Mouse (Mus musculus) liver, embryonic 12.5 days (tissue): ENCODE data around the gene Vmn1r85. TPM values are rescaled to one million over a fixed set of nuclear protein-coding genes. Genes with fewer than 3 reads are reported as not detected.
"Not testable (repeated sequence)": the region's sequence is repeated elsewhere in the genome, so short reads cannot be mapped to it uniquely, and the experiment has no call there.

ENCODE experiments used
- ATAC-seq: fragments of 200-750 bp; cut with Nextera tagmentation; 2 replicates; pipeline ENCODE4 v1.8.0; 2017; ENCODE audit warnings: moderate number of reproducible peaks, mild to moderate bottlenecking, moderate library complexity
- H3K27ac ChIP-seq: fragments of 300-500 bp; sonication (generic); 2 replicates; pipeline ENCODE4 v1.5.1; 2016; ENCODE audit warnings: mild to moderate bottlenecking
- H3K27me3 ChIP-seq: fragments of 300-500 bp; sonication (generic); replicated peaks from 2 replicates; pipeline ENCODE4 v1.6.1; 2016; ENCODE audit warnings: mild to moderate bottlenecking, moderate library complexity
- H3K36me3 ChIP-seq: fragments of 300-500 bp; sonication (generic); 2 replicates; pipeline ENCODE4 v1.6.1; 2016; ENCODE audit warnings: mild to moderate bottlenecking, moderate library complexity
- H3K4me1 ChIP-seq: fragments of 300-500 bp; sonication (generic); 2 replicates; pipeline ENCODE4 v1.6.1; 2016
- H3K4me2 ChIP-seq: fragments of 300-500 bp; sonication (generic); 2 replicates; pipeline ENCODE4 v1.6.1; 2016; ENCODE audit warnings: mild to moderate bottlenecking, moderate library complexity
- H3K4me3 ChIP-seq: fragments of 300-500 bp; sonication (generic); 2 replicates; pipeline ENCODE4 v1.5.1; 2016; ENCODE audit warnings: mild to moderate bottlenecking, moderate library complexity
- H3K9ac ChIP-seq: fragments of 300-500 bp; sonication (generic); 2 replicates; pipeline ENCODE4 v1.6.1; 2016; ENCODE audit warnings: mild to moderate bottlenecking, moderate library complexity
- H3K9me3 ChIP-seq: fragments of 300-500 bp; sonication (generic); replicated peaks from 2 replicates; pipeline ENCODE4 v1.6.1; 2016; ENCODE audit warnings: mild to moderate bottlenecking, moderate library complexity
- WGBS: fragments of 180-500 bp; shearing (Covaris S2); methylation state at CpG from one replicate; pipeline ENCODE4 v1.1.7; 2016; ENCODE audit not compliant: insufficient replicate concordance; 5-methylcytosine and 5-hydroxymethylcytosine counted together
- polyA plus RNA-seq: library from polyadenylated mRNA; unstranded; fragments of >200 nt; fragmentation: Nextera tagmentation; extraction: Ambion mirVana; gene quantifications from 2 replicates; pipeline ENCODE4 v1.2.1, GENCODE M21; 2016

Vmn1r85 gene
- not detected in 2 replicates for polyA plus RNA-seq

DNA sequence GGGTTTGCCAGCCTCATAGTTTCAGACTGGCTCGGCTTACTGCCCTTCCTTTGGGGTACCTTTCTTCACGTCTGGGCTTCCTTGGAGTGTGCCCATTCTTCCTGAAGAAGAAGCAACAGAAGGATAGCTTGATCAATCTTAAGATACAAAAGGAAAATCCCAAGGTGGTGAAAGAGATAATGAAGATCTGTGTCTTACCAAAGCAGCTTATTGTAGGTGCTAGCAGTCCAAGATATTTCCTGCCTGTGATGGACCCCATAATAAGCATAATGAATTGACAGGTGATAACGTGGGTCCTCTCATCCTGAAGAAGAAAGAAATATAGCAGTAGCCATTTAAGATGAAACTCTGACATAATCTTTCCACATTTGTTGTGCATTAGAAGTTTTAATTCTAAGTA is at the start of gene Vmn1r85:
Vmn1r85 (minus strand) TSS at position 101 of the 400 bp plus-strand sequence.
- Histone ChIP-seq H3K4me3 (no peak within 1 kb of the TSS), H3K4me2 (no peak within 1 kb of the TSS), H3K27me3 (no peaks in the 10 kb centered on the region), H3K36me3 (no peaks in the 10 kb centered on the region), H3K9me3 (no peaks in the 10 kb centered on the region), H3K9ac (no peak within 1 kb of the TSS), H3K27ac (no peak within 1 kb of the TSS), H3K4me1 (no peaks in the 10 kb centered on the region)
- ATAC-seq, result no peak
- WGBS, result 36% methylated on average over 3 of the region's 3 CpGs

DNA sequence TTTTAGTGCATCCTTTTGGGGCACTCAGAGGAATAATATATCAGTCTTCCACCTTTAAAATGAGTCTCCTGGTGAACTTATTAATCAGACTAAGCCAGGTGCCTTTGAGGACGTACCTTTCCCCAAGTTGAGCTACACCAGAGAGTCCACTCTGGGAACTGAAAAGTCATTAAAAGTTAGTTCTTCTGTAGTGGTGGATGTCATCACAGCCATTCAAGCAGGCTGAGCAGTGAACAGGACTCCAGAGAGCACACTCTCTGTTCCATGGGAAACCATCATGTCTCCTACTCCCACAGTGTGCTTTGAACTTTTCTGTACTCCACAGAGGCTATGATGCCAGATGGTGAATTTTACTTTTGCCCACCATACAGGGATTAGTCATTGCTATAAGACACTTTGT is 45.1 kb upstream of the Vmn1r85 start, which contains the start of gene Vmn1r87:
Vmn1r87 (minus strand) TSS at position 101 of the 400 bp plus-strand sequence.
- ATAC-seq, result no peak
- H3K9ac ChIP-seq, result no peak within 1 kb of the TSS
- H3K4me2 ChIP-seq, result no peak within 1 kb of the TSS
- H3K4me3 ChIP-seq, result no peak within 1 kb of the TSS
- H3K9me3 ChIP-seq, result no peaks in the 10 kb centered on the region
- 50% methylated on average over 1 of the region's 1 CpGs for WGBS
- no peaks in the 10 kb centered on the region for H3K27me3 ChIP-seq
- no peaks in the 10 kb centered on the region for H3K36me3 ChIP-seq
- H3K27ac ChIP-seq, result no peak within 1 kb of the TSS
- H3K4me1 ChIP-seq, result no peaks in the 10 kb centered on the region

DNA sequence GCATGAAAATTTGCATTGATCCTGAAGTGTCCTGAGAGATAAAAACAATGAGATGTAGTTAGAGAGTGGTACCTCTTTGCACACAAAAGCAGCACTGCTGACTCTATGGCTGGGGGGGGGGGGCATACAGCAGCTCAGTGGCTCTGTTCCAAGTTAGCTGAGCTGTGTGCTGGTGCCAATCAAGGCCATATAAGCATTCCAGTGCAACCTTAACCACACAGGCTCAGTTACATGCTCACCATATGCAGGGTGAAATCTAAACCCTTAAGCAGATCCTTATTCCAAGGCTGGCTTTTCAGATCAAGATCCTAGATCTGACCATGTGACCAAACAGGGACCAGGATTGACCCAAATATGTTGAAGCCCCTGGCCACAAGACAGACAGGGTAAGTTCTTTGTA is 42.4 kb upstream of the Vmn1r85 start:
- Histone ChIP-seq H3K27ac (no peak overlapping the region), H3K27me3 (no peaks in the 10 kb centered on the region), H3K9me3 (no peaks in the 10 kb centered on the region), H3K9ac (no peak overlapping the region), H3K4me3 (no peak overlapping the region), H3K36me3 (no peaks in the 10 kb centered on the region), H3K4me1 (no peaks in the 10 kb centered on the region), H3K4me2 (no peak overlapping the region)
- ATAC-seq, result no peak

DNA sequence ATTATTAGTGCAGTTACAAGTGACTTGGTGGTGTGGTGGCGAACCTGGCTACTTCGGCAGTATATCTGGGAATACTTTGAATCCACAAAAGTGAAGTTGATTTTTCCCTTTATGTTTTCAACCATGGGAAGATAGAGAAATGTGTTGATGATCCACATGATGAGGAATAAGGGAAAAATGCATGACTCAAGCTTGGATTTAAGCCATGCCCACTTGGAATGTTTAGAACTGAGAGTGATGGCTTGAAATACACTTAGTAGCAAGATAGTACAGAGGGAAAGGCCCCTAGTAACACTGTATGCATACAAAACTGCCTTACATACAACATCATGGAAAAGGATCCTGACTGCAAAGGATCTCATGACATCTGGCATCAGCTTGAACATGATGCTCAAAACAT is 36.9 kb upstream of the Vmn1r85 start:
- ATAC-seq, result no peak
- Histone ChIP-seq H3K4me1 (no peaks in the 10 kb centered on the region), H3K4me3 (no peak overlapping the region), H3K9ac (no peak overlapping the region), H3K4me2 (no peak overlapping the region), H3K27me3 (no peaks in the 10 kb centered on the region), H3K27ac (no peak overlapping the region), H3K36me3 (no peaks in the 10 kb centered on the region), H3K9me3 (no peaks in the 10 kb centered on the region)
- 61% methylated on average over 2 of the region's 2 CpGs for WGBS

DNA sequence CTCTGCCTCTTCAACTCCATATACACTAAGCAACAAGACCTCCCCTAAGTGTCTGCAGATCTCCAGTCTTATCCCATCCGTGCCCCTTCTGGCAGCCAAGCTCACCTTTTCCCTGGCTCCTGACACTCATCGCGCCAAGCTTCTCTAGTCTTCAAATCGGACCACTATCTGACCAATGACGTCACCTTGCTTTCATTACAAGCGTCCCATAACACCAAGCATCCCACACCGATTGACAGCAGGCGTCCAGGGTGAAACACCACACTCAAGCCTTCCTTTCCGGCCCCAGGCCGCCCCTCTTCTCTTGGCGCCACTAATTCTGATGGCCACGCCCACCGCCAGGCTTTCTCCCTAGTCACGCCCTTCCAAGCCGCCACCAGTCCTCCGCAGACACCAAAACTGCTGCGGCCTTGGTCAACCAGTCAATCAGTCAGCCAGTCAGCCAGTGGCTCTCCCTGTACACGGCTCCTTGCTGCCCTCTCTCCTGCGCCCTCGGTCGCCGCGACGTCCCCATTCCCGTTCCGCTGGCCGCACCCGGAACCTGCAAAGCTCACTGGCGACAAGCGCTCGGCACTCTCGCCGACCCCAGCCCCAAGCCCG is 28.7 kb upstream of the Vmn1r85 start:
- not testable (repeated sequence) for H3K9me3 ChIP-seq, H3K9ac ChIP-seq, H3K4me1 ChIP-seq, H3K36me3 ChIP-seq, H3K27ac ChIP-seq, H3K4me3 ChIP-seq, H3K27me3 ChIP-seq
- H3K4me2 ChIP-seq, result peak overlapping the region; percentile 44
- peak; percentile 87 for ATAC-seq
- under 1% methylated on average over 24 of the region's 34 CpGs for WGBS

DNA sequence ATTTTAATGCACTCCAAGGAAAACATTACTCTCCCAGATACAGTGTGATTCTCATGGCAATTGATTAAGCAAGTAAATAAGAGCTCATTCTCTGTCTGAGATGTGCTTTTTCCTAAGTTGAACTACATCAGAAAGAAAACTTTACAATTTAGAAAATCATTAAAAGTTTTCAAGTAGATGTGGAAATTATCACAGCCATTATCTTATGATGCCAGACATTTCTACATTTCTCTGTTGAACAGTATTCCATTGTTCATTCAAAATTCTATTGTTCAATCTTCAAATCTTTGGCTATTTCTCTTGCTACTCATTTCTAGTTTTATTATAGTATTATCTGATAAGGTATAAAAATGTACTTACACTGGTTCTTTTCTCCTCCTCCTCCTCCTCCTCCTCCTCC is 24.8 kb upstream of the Vmn1r85 start, which contains the start of gene Vmn1r86:
Vmn1r86 (minus strand) TSS at position 101 of the 400 bp plus-strand sequence.
- H3K4me1 ChIP-seq, result no peaks in the 10 kb centered on the region
- H3K9ac ChIP-seq, result no peak within 1 kb of the TSS
- ATAC-seq, result no peak
- no peaks in the 10 kb centered on the region for H3K27me3 ChIP-seq
- no peaks in the 10 kb centered on the region for H3K36me3 ChIP-seq
- no peak within 1 kb of the TSS for H3K4me3 ChIP-seq
- no peaks in the 10 kb centered on the region for H3K9me3 ChIP-seq
- H3K4me2 ChIP-seq, result no peak within 1 kb of the TSS
- no peak within 1 kb of the TSS for H3K27ac ChIP-seq

DNA sequence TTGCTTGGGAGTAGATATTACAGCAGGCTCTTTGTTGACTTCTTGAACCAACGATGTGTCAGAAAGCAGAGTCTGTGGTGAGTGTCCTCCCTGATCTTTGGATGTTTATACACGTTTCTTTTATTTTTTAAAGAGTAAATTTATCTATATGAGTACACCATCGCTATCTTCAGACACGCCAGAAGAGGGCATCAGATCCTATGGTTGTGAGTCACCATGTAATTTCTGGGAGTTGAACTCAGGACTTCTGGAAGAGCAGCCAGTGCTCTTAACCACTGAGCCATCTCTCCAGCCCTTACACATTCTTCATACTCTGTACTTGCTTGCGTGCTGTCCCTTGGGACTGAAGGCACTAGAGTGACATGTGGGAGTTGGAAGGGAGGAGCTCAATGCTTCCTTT is 22.7 kb downstream of the Vmn1r85 start:
- ATAC-seq, result no peak

DNA sequence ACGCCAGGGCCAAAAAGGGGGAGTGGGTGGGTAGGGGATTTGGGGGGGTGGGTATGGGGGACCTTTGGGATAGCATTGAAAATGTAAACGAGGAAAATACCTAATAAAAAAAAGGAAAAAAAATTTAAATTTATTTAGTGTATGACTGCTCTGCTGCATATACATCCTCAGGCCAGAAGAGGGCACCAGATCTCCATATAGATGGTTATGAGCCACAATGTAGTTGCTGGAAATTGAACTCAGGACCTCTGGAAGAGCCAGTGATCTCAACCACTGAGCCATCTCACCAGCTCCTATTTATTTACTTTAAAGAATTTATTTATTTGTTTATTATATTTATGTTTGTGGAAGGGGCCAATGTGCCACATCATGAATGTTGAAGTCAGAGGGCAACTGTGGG is 31.6 kb downstream of the Vmn1r85 start:
- H3K27me3 ChIP-seq, H3K27ac ChIP-seq, H3K4me2 ChIP-seq, H3K9ac ChIP-seq, ATAC-seq, H3K9me3 ChIP-seq, H3K36me3 ChIP-seq, H3K4me1 ChIP-seq, H3K4me3 ChIP-seq: not testable (repeated sequence)
- WGBS, result 35% methylated on average over 2 of the region's 2 CpGs

More for the DNA sequence above, 22.7 kb downstream of the Vmn1r85 start:
- H3K27me3 ChIP-seq, result no peaks in the 10 kb centered on the region
- H3K27ac ChIP-seq, result no peak overlapping the region
- no peaks in the 10 kb centered on the region for H3K36me3 ChIP-seq
- no peak overlapping the region for H3K4me3 ChIP-seq
- H3K9ac ChIP-seq, result no peak overlapping the region
- WGBS, result 47% methylated on average over 5 of the region's 5 CpGs
- no peaks in the 10 kb centered on the region for H3K4me1 ChIP-seq
- H3K9me3 ChIP-seq, result no peaks in the 10 kb centered on the region
- H3K4me2 ChIP-seq, result no peak overlapping the region

DNA sequence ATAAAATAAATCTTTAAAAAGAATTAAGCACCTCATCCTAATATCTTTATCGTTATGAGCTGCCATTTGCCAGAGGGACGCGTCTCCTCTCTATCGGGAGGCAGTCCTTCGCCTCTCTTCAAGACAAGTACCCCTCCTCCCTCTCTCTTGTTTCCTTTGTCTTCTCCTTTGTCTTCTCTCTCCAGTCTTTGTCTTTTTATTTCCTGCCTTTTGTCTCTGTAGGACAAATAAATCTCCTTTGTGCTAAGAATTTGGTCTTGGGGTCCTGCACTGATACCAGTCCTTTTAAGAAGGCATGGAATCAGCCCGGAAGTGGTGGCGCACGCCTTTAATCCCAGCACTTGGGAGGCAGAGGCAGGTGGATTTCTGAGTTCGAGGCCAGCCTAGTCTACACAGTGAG is 35.4 kb downstream of the Vmn1r85 start:
- peaks cover 8% of the 10 kb centered on the region for H3K4me1 ChIP-seq
- no peak overlapping the region for H3K4me2 ChIP-seq
- no peaks in the 10 kb centered on the region for H3K36me3 ChIP-seq
- no peak overlapping the region for H3K9ac ChIP-seq
- ATAC-seq, result no peak
- H3K27ac ChIP-seq, result no peak overlapping the region
- WGBS, result 77% methylated on average over 9 of the region's 9 CpGs
- no peaks in the 10 kb centered on the region; the same call in 1 of the 2 replicates for H3K9me3 ChIP-seq
- H3K4me3 ChIP-seq, result no peak overlapping the region
- H3K27me3 ChIP-seq, result no peaks in the 10 kb centered on the region; the same call in 1 of the 2 replicates

DNA sequence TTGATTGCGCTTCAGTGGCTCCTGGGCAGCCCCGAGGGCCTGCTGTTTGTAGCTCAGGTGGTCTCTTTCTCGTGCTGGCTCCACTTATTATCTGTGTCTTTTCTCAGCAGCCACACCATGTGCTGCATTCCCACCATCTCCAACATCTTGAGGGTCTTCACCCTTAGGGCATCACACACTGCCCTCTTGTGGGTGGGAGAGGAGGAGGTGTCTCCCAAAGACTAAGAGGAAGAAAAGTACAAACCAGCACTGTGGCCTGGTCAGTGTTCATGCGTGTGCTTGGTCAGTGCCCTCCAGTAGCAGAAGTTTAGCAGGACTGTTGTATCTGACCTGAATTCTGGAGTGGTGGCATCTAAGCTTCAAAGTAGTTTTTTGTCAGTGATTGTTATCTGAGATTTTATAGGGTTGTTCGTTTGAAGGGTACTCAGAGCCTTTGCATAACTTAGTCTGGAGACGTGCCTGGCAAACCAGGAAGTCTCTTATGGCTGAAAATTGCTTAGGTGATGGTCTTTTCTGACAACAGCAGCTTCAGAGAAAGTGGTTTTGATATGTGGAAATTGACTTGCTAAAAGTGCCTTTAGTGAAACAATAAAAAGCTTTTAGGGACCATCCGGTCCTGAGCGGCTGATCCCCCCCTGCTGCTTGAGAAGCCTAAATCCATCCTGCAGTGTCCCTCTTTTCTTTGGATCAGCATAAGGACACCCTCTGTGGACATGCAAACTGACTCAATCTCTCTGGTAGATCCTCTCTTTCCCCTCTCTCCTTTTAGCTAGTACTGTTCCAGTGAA is 37.9 kb downstream of the Vmn1r85 start:
- no peak overlapping the region for H3K4me2 ChIP-seq
- WGBS, result 58% methylated on average over 8 of the region's 8 CpGs
- no peaks in the 10 kb centered on the region; the same call in 1 of the 2 replicates for H3K27me3 ChIP-seq
- no peaks in the 10 kb centered on the region for H3K9me3 ChIP-seq
- no peak overlapping the region for H3K27ac ChIP-seq
- no peak for ATAC-seq
- no peak overlapping the region for H3K4me3 ChIP-seq
- peaks cover 16% of the 10 kb centered on the region for H3K4me1 ChIP-seq
- H3K9ac ChIP-seq, result no peak overlapping the region
- no peaks in the 10 kb centered on the region for H3K36me3 ChIP-seq

DNA sequence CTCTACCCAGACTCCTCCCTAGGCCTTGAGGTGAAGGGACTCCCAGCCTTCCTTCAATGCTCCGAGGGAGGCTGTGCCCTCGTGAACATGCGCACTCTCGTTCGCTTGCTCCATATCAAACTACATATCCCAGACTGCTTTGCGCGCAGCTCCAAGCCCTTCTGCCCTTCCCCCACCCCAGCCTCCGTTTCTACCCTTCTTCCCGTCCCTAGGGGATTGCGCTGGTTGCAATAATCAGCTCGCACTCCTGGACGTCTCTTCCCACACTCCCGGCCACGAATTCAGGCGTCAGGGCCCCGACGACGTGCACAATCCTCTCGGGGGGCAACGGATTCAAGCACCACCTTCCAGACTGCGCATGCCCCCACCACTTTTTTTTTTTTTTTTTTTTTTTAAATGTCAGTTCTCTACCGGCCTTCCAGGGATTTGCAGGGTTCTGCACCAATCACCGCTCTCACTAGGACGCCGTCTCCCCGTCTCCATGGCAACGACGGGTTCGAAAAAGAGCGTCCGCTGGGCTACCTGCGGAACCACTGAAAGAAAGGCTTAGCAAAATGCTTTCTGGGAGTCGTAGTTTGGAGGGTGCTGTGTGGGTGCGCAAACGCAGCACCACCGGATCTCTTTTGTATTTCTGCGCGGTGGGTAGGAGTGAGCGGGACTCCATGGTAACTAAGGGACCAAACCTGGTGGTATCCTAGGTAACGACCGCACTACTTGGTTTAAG is 40.5 kb downstream of the Vmn1r85 start, which contains the start of gene Mzf1:
Mzf1 (minus strand) TSS at position 478 of the 724 bp plus-strand sequence.
- Histone ChIP-seq H3K4me2 (peak within 1 kb of the TSS; percentile 79), H3K9me3 (no peaks in the 10 kb centered on the region), H3K36me3 (no peaks in the 10 kb centered on the region), H3K9ac (peak within 1 kb of the TSS; percentile 67), H3K27ac (peak within 1 kb of the TSS; percentile 49), H3K4me1 (peaks cover 16% of the 10 kb centered on the region), H3K4me3 (peak within 1 kb of the TSS; percentile 62), H3K27me3 (no peaks in the 10 kb centered on the region; the same call in 1 of the 2 replicates)
- ATAC-seq, result peak; percentile 87
- under 1% methylated on average over 41 of the region's 41 CpGs for WGBS

DNA sequence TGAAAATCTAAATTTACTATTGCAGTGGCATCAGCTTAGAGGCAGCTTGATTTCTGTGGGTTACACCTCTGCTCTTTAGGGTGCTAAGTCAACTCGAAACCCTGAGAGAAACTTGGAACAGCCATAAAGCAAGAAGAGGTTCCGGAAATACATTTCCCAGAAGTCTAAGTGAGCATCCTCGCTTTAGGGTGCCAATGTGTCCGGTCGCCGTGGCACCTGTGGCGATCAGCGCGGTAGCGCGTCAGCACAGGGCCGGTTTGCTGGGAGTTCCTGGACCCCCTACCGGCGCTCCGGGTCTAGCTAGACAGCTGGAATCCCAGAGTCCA is 41.0 kb downstream of the Vmn1r85 start:
- H3K27me3 ChIP-seq, result no peaks in the 10 kb centered on the region; the same call in 1 of the 2 replicates
- H3K9me3 ChIP-seq, result no peaks in the 10 kb centered on the region
- H3K4me3 ChIP-seq, result peak overlapping the region; percentile 62
- no peak for ATAC-seq
- 6% methylated on average over 15 of the region's 15 CpGs for WGBS
- no peak overlapping the region for H3K27ac ChIP-seq
- peaks cover 16% of the 10 kb centered on the region for H3K4me1 ChIP-seq
- H3K4me2 ChIP-seq, result peak overlapping the region; percentile 79
- peak overlapping the region; percentile 67 for H3K9ac ChIP-seq
- no peaks in the 10 kb centered on the region for H3K36me3 ChIP-seq
